Mouse (Mus musculus): ENCODE measurements around the gene Etfbkmt. TPM values are rescaled to one million over a fixed set of nuclear protein-coding genes. Genes with fewer than 3 reads are reported as not detected.

Gene Etfbkmt
- polyA plus RNA-seq, 1 experiment from 2014 or later = 24.3 TPM

- ATAC-seq (no peak), DNase-seq (ENCODE audit: low spot score) (no peak)
- Histone ChIP-seq H3K36me3 (ENCODE audit: insufficient read depth, low read length) (no peaks in the 10 kb centered on the region), H3K9me3 (ENCODE audit: low read length) (no peaks in the 10 kb centered on the region), H3K4me2 (replicated peaks; ENCODE audit: low read depth, low read length) (no peak overlapping the region), H3K9ac (replicated peaks; ENCODE audit: low read depth) (no peak overlapping the region), H3K4me3 (ENCODE audit: low read depth, low read length) (no peak overlapping the region), H3K27ac (ENCODE audit: low read length) (no peak overlapping the region), H3K27me3 (replicated peaks; ENCODE audit: insufficient read depth, low read length) (no peaks in the 10 kb centered on the region), H3K4me1 (ENCODE audit: insufficient read depth, low read depth, low read length) (no peaks in the 10 kb centered on the region)
- TF ChIP-seq CTCF (IDR thresholded peaks at IDR 0.05) (no peak), EP300 (IDR thresholded peaks at IDR 0.05) (no peak)
Measured at GRCm38 (mm10) chr6:149098993-149099392, 40.7 kb upstream of the Etfbkmt start.

GRCm38 (mm10) chr6:149100174-149101075 lies 39.2 kb upstream of the Etfbkmt start:
- ATAC-seq (peak; percentile 36), DNase-seq (ENCODE audit: low spot score) (peak; percentile 60)
- TF ChIP-seq CTCF (IDR thresholded peaks at IDR 0.05) (peak; percentile 16; the same call in 1 of the 2 replicates), EP300 (IDR thresholded peaks at IDR 0.05) (no peak)
- Histone ChIP-seq H3K9me3 (ENCODE audit: low read length) (no peaks in the 10 kb centered on the region), H3K4me1 (ENCODE audit: insufficient read depth, low read depth, low read length) (no peaks in the 10 kb centered on the region), H3K4me3 (ENCODE audit: low read depth, low read length) (peak overlapping the region; percentile 89), H3K27me3 (replicated peaks; ENCODE audit: insufficient read depth, low read length) (no peaks in the 10 kb centered on the region), H3K9ac (replicated peaks; ENCODE audit: low read depth) (peak overlapping the region; percentile 93), H3K27ac (ENCODE audit: low read length) (peak overlapping the region; percentile 96), H3K4me2 (replicated peaks; ENCODE audit: low read depth, low read length) (peak overlapping the region; percentile 67), H3K36me3 (ENCODE audit: insufficient read depth, low read length) (no peaks in the 10 kb centered on the region)
- 2% methylated on average over 42 of the region's 52 CpGs for WGBS

GRCm38 (mm10) chr6:149101076-149101942 lies 38.3 kb upstream of the Etfbkmt start, which contains the start of gene Dennd5b:
Gene Dennd5b, minus strand, starts transcription at chr6:149101680.
- peak within 1 kb of the TSS; percentile 93 for H3K9ac ChIP-seq (replicated peaks; ENCODE audit: low read depth)
- no peaks in the 10 kb centered on the region for H3K4me1 ChIP-seq (ENCODE audit: insufficient read depth, low read depth, low read length)
- H3K27me3 ChIP-seq (replicated peaks; ENCODE audit: insufficient read depth, low read length) = no peaks in the 10 kb centered on the region
- H3K36me3 ChIP-seq (ENCODE audit: insufficient read depth, low read length) = no peaks in the 10 kb centered on the region
- H3K4me3 ChIP-seq (ENCODE audit: low read depth, low read length) = peak within 1 kb of the TSS; percentile 89
- 3% methylated on average over 111 of the region's 124 CpGs for WGBS
- no peaks in the 10 kb centered on the region for H3K9me3 ChIP-seq (ENCODE audit: low read length)
- peak within 1 kb of the TSS; percentile 96 for H3K27ac ChIP-seq (ENCODE audit: low read length)
- DNase-seq (ENCODE audit: low spot score) (peak; percentile 82), ATAC-seq (peak; percentile 93)
- H3K4me2 ChIP-seq (replicated peaks; ENCODE audit: low read depth, low read length) = peak within 1 kb of the TSS; percentile 67
- TF ChIP-seq EP300 (IDR thresholded peaks at IDR 0.05) (peak; percentile 58; the same call in 1 of the 2 replicates), CTCF (IDR thresholded peaks at IDR 0.05) (no peak)

- no peaks in the 10 kb centered on the region for H3K4me1 ChIP-seq (ENCODE audit: insufficient read depth, low read depth, low read length)
- H3K4me3 ChIP-seq (ENCODE audit: low read depth, low read length) = peak overlapping the region; percentile 89
- H3K4me2 ChIP-seq (replicated peaks; ENCODE audit: low read depth, low read length) = peak overlapping the region; percentile 67
- peak overlapping the region; percentile 96; the same call in 1 of the 2 replicates for H3K27ac ChIP-seq (ENCODE audit: low read length)
- TF ChIP-seq EP300 (IDR thresholded peaks at IDR 0.05) (no peak), CTCF (IDR thresholded peaks at IDR 0.05) (no peak)
- H3K9me3 ChIP-seq (ENCODE audit: low read length) = no peaks in the 10 kb centered on the region
- 10% methylated on average over 7 of the region's 7 CpGs for WGBS
- H3K27me3 ChIP-seq (replicated peaks; ENCODE audit: insufficient read depth, low read length) = no peaks in the 10 kb centered on the region
- ATAC-seq = no peak
- no peak overlapping the region; the same call in 1 of the 2 replicates for H3K9ac ChIP-seq (replicated peaks; ENCODE audit: low read depth)
- H3K36me3 ChIP-seq (ENCODE audit: insufficient read depth, low read length) = no peaks in the 10 kb centered on the region
- no peak for DNase-seq (ENCODE audit: low spot score)
Measured at GRCm38 (mm10) chr6:149101943-149102243, 37.8 kb upstream of the Etfbkmt start.

- 73% methylated on average over 1 of the region's 1 CpGs for WGBS
- no peaks in the 10 kb centered on the region for H3K4me1 ChIP-seq (ENCODE audit: insufficient read depth, low read depth, low read length)
- ATAC-seq (no peak), DNase-seq (ENCODE audit: low spot score) (no peak)
- no peak for TF ChIP-seq EP300 (IDR thresholded peaks at IDR 0.05)
- TF ChIP-seq CTCF (IDR thresholded peaks at IDR 0.05) = no peak
- no peak overlapping the region for H3K4me2 ChIP-seq (replicated peaks; ENCODE audit: low read depth, low read length)
- H3K9ac ChIP-seq (replicated peaks; ENCODE audit: low read depth) = no peak overlapping the region
- H3K27ac ChIP-seq (ENCODE audit: low read length) = no peak overlapping the region
- no peaks in the 10 kb centered on the region for H3K36me3 ChIP-seq (ENCODE audit: insufficient read depth, low read length)
- H3K4me3 ChIP-seq (ENCODE audit: low read depth, low read length) = no peak overlapping the region
- H3K9me3 ChIP-seq (ENCODE audit: low read length) = no peaks in the 10 kb centered on the region
- no peaks in the 10 kb centered on the region for H3K27me3 ChIP-seq (replicated peaks; ENCODE audit: insufficient read depth, low read length)
Measured at GRCm38 (mm10) chr6:149103451-149103850, 36.2 kb upstream of the Etfbkmt start.

- no peaks in the 10 kb centered on the region for H3K36me3 ChIP-seq (ENCODE audit: insufficient read depth, low read length)
Measured at GRCm38 (mm10) chr6:149107615-149108014, 32.0 kb upstream of the Etfbkmt start.

More at GRCm38 (mm10) chr6:149107615-149108014, 32.0 kb upstream of the Etfbkmt start:
- Histone ChIP-seq H3K9ac (replicated peaks; ENCODE audit: low read depth) (no peak overlapping the region), H3K4me3 (ENCODE audit: low read depth, low read length) (no peak overlapping the region), H3K4me2 (replicated peaks; ENCODE audit: low read depth, low read length) (no peak overlapping the region), H3K4me1 (ENCODE audit: insufficient read depth, low read depth, low read length) (no peaks in the 10 kb centered on the region), H3K27ac (ENCODE audit: low read length) (no peak overlapping the region), H3K27me3 (replicated peaks; ENCODE audit: insufficient read depth, low read length) (no peaks in the 10 kb centered on the region), H3K9me3 (ENCODE audit: low read length) (no peaks in the 10 kb centered on the region)
- WGBS = 68% methylated on average over 3 of the region's 3 CpGs
- DNase-seq (ENCODE audit: low spot score) = no peak
- no peak for ATAC-seq
- TF ChIP-seq EP300 (IDR thresholded peaks at IDR 0.05) (no peak), CTCF (IDR thresholded peaks at IDR 0.05) (no peak)
